ENCODE assay signal across 12 mouse cellular contexts in genomic region chr9:79213364-79213763, GRCm38 (mm10).
A peak's percentile ranks its signal among the peaks of the same experiment; 100 is the strongest.
DNase-seq lines count a peak whose midpoint lies in the region; ATAC-seq lines count a peak whose summit lies in the region.
"Had no signal": no experiment of that assay in that cellular context is flagged by ENCODE, and none has a peak within 500 bp of the region (broad histone marks: within the 10 kb centered on the region; RNA-seq: fewer than 3 reads in every experiment).

No protein-coding gene starts in this region.

- no peaks in the 10 kb centered on the region for H3K4me1 ChIP-seq in liver, embryonic 12.5 days
- H3K4me1 ChIP-seq: forebrain, embryonic 13.5 days had no signal

- no peak overlapping the region for H3K27ac ChIP-seq in liver, embryonic 12.5 days
- H3K27ac ChIP-seq: forebrain, embryonic 13.5 days had no signal

- H3K27me3 ChIP-seq in liver, embryonic 12.5 days (replicated peaks): no peaks in the 10 kb centered on the region
- H3K27me3 ChIP-seq: forebrain, embryonic 13.5 days; heart, embryonic 12.5 days had no signal

- no peak overlapping the region for H3K4me3 ChIP-seq in liver, embryonic 12.5 days
- H3K4me3 ChIP-seq: forebrain, embryonic 13.5 days; heart, embryonic 12.5 days had no signal

- H3K4me2 ChIP-seq in liver, embryonic 12.5 days: no peak overlapping the region
- H3K4me2 ChIP-seq: forebrain, embryonic 13.5 days; heart, embryonic 12.5 days had no signal

- H3K9ac ChIP-seq in liver, embryonic 12.5 days: no peak overlapping the region
- H3K9ac ChIP-seq: forebrain, embryonic 13.5 days; heart, embryonic 12.5 days had no signal

- 57% methylated on average over 6 of the region's 6 CpGs for WGBS in liver, embryonic 12.5 days (ENCODE audit: insufficient replicate concordance)

- H3K9me3 ChIP-seq in liver, embryonic 12.5 days (replicated peaks): no peaks in the 10 kb centered on the region
- H3K9me3 ChIP-seq: forebrain, embryonic 13.5 days; heart, embryonic 12.5 days had no signal

- peak; percentile 77 for ATAC-seq in liver, embryonic 12.5 days
- ATAC-seq: forebrain, embryonic 13.5 days had no signal

- no peaks in the 10 kb centered on the region for H3K36me3 ChIP-seq in liver, embryonic 12.5 days
- H3K36me3 ChIP-seq: heart, embryonic 12.5 days had no signal

- peak; percentile 52 for DNase-seq in adrenal gland, adult 2 months
- no peak for DNase-seq in adrenal gland, adult 18-20 months (ENCODE audit: low spot score in 2 of 2)
- peak; percentile 45 for DNase-seq in 3134 (ENCODE audit: extremely low read depth, insufficient read length, low spot score)
- peak; percentile 7 for DNase-seq in embryo, embryonic 11.5 days (ENCODE audit: low read depth, low spot score)
- DNase-seq in frontal cortex, postnatal 25 days (ENCODE audit: low spot score in 2 of 2): no peak
- DNase-seq in gastrocnemius, adult 8-10 months (ENCODE audit: low spot score in 2 of 2): no peak
- DNase-seq in layer of hippocampus, postnatal 14 days (ENCODE audit: low spot score in 2 of 2): no peak
- DNase-seq: B cell, adult 2 months; cerebellum, postnatal 10 days had no signal

Comparison
In these comparisons a context has a peak if more than half of its experiments do, and no peak if none do; other contexts are left out.
1. DNase-seq: peak in adrenal gland, adult 2 months (single experiment), 3134 (single experiment) and embryo, embryonic 11.5 days (single experiment); none in adrenal gland, adult 18-20 months (0 of 2), frontal cortex, postnatal 25 days (0 of 2), gastrocnemius, adult 8-10 months (0 of 2) and layer of hippocampus, postnatal 14 days (0 of 2).